Mouse (Mus musculus): ENCODE measurements around the gene Cntf.

Gene Cntf

GRCm38 (mm10) chr19:12765308-12765707, at the start of gene Cntf:
Gene Cntf (minus strand): TSS chr19:12765632.
- DNase-seq (ENCODE audit: low read depth, low spot score) = no peak

- no peak for DNase-seq (ENCODE audit: low read depth, low spot score)
Measured at GRCm38 (mm10) chr19:12813883-12814282, 48.5 kb upstream of the Cntf start.

- no peak for DNase-seq (ENCODE audit: low read depth, low spot score)
Measured at GRCm38 (mm10) chr19:12812644-12813364, 47.4 kb upstream of the Cntf start.

GRCm38 (mm10) chr19:12806214-12806613, 40.8 kb upstream of the Cntf start:
- DNase-seq (ENCODE audit: low read depth, low spot score) = peak; percentile 57

- DNase-seq (ENCODE audit: low read depth, low spot score) = peak; percentile 31
Measured at GRCm38 (mm10) chr19:12805730-12806129, 40.3 kb upstream of the Cntf start.

- DNase-seq (ENCODE audit: low read depth, low spot score) = no peak
Measured at GRCm38 (mm10) chr19:12804237-12804636, 38.8 kb upstream of the Cntf start.

- DNase-seq (ENCODE audit: low read depth, low spot score) = no peak
Measured at GRCm38 (mm10) chr19:12802830-12803229, 37.4 kb upstream of the Cntf start.

GRCm38 (mm10) chr19:12801046-12801445, 35.6 kb upstream of the Cntf start:
- DNase-seq (ENCODE audit: low read depth, low spot score) = peak; percentile 84

GRCm38 (mm10) chr19:12800621-12801020, 35.2 kb upstream of the Cntf start:
- DNase-seq (ENCODE audit: low read depth, low spot score) = no peak

- peak; percentile 61 for DNase-seq (ENCODE audit: low read depth, low spot score)
Measured at GRCm38 (mm10) chr19:12799081-12799480, 33.6 kb upstream of the Cntf start.

- DNase-seq (ENCODE audit: low read depth, low spot score) = peak; percentile 89
Measured at GRCm38 (mm10) chr19:12798404-12798803, 33.0 kb upstream of the Cntf start.

GRCm38 (mm10) chr19:12797071-12797470, 31.6 kb upstream of the Cntf start:
- peak; percentile 79 for DNase-seq (ENCODE audit: low read depth, low spot score)

GRCm38 (mm10) chr19:12796328-12796931, 31.0 kb upstream of the Cntf start:
- DNase-seq (ENCODE audit: low read depth, low spot score) = peak; percentile 90

- peak; percentile 99 for DNase-seq (ENCODE audit: low read depth, low spot score)
Measured at GRCm38 (mm10) chr19:12795511-12796327, 30.3 kb upstream of the Cntf start, which contains the start of the genes Zfp91 and Lpxn. Gene Zfp91 (minus strand): TSS chr19:12796126. Gene Lpxn (plus strand): TSS chr19:12796193.

GRCm38 (mm10) chr19:12795110-12795509, 29.7 kb upstream of the Cntf start:
- DNase-seq (ENCODE audit: low read depth, low spot score) = no peak

- DNase-seq (ENCODE audit: low read depth, low spot score) = peak; percentile 93
Measured at GRCm38 (mm10) chr19:12794056-12795044, 28.9 kb upstream of the Cntf start.

GRCm38 (mm10) chr19:12792374-12792773, 26.9 kb upstream of the Cntf start:
- DNase-seq (ENCODE audit: low read depth, low spot score) = peak; percentile 55

- DNase-seq (ENCODE audit: low read depth, low spot score) = no peak
Measured at GRCm38 (mm10) chr19:12787721-12788120, 22.3 kb upstream of the Cntf start.

- no peak for DNase-seq (ENCODE audit: low read depth, low spot score)
Measured at GRCm38 (mm10) chr19:12786803-12787395, 21.5 kb upstream of the Cntf start.

GRCm38 (mm10) chr19:12780437-12780836, 15.0 kb upstream of the Cntf start:
- DNase-seq (ENCODE audit: low read depth, low spot score) = peak; percentile 19

- no peak for DNase-seq (ENCODE audit: low read depth, low spot score)
Measured at GRCm38 (mm10) chr19:12770888-12771287, 5.5 kb upstream of the Cntf start.
